In the genomic region with DNA sequence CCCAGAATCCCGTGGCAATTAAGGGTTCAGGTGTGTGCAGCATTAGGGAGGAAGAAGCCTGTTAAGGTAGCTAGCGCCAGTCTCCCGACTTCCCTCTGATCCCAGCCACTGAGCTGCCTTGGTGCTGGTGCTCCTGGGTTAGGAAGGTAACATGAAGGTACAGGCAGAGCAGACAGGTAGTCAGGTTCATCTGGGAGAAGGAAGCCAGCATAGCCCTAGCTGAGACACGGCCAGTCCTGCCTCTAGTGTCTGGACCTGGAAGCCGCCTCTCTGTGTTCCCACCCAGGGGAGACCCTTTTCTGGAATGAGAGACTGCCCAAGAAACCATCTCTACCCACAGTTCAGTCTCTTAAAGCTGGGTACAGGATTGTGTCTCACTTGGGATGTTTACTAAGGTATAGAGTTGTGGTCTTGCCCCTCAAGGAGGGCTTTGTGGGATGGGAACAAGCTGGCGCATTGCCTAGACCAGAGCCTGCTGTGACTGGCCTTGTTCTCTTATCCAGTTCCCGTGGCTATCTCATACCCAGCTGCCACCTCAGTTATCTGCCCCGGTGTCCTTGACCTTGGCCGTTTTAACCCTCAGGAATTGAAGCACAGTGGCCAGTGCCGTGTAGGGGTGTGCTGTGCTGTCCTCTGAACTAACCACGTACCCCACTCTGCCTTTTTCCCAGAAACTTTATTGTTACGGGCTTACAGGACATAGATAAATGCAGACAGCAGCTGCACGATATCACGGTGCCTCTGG, we compare ENCODE assay signal across 8 mouse cellular contexts. TPM values are rescaled to one million over a fixed set of nuclear protein-coding genes. Genes with fewer than 3 reads are reported as not detected.
DNase-seq lines count a peak whose midpoint lies in the region; ATAC-seq and TF ChIP-seq lines count a peak whose summit lies in the region.

No protein-coding gene starts in this region.

- peak overlapping the region; percentile 76 for H3K9ac ChIP-seq in MEL (ENCODE audit: control insufficient read depth, low read depth, low read length, poor library complexity, severe bottlenecking)
- peak overlapping the region; percentile 83; the same call in 1 of the 2 replicates for H3K9ac ChIP-seq in midbrain, embryonic 11.5 days (ENCODE audit: low read length)

- TF ChIP-seq EP300 in MEL (IDR thresholded peaks at IDR 0.05; ENCODE audit: low read depth in 1 of 2, low read length in 2 of 2) = no peak

- intact Hi-C loops in heart, postnatal 14 days (cut with DNase I) = no loop called here

- H3K9me3 ChIP-seq in MEL (replicated peaks; ENCODE audit: insufficient read depth, low read length) = no peaks in the 10 kb centered on the region
- no peaks in the 10 kb centered on the region for H3K9me3 ChIP-seq in hindbrain, embryonic 10.5 days
- no peaks in the 10 kb centered on the region for H3K9me3 ChIP-seq in midbrain, embryonic 11.5 days (ENCODE audit: control insufficient read depth, low read length)

- peaks cover 0 to 13% of the 10 kb centered on the region in 2 experiments; a peak in 2 of 4 replicates for H3K4me1 ChIP-seq in MEL (ENCODE audit: control insufficient read depth in 1 of 2, insufficient read depth in 2 of 2, low read length in 2 of 2)
- peaks cover 19% of the 10 kb centered on the region for H3K4me1 ChIP-seq in hindbrain, embryonic 10.5 days (replicated peaks)
- H3K4me1 ChIP-seq in midbrain, embryonic 11.5 days (ENCODE audit: control insufficient read depth, insufficient read depth, low read length) = peaks cover 8% of the 10 kb centered on the region

- no peak overlapping the region for H3K27ac ChIP-seq in MEL (ENCODE audit: control insufficient read depth, low read depth, low read length)
- no peak overlapping the region for H3K27ac ChIP-seq in hindbrain, embryonic 10.5 days
- H3K27ac ChIP-seq in midbrain, embryonic 11.5 days (ENCODE audit: low read depth, low read length) = no peak overlapping the region

- ATAC-seq in midbrain, embryonic 11.5 days (ENCODE audit: low FRiP score) = no peak

- TF ChIP-seq POLR2A in MEL (IDR thresholded peaks at IDR 0.05; ENCODE audit: control insufficient read depth in 1 of 2, insufficient read depth in 1 of 2, low read depth in 1 of 2, low read length in 2 of 2, poor library complexity in 1 of 2) = no peak

- no peak for TF ChIP-seq CTCF in MEL (IDR thresholded peaks at IDR 0.05 in 2 of 3, conservative IDR thresholded peaks at IDR 0.05 in 1 of 3; ENCODE audit: control insufficient read depth in 1 of 3, insufficient read depth in 1 of 3, low read depth in 2 of 3, low read length in 3 of 3, poor library complexity in 1 of 3, severe bottlenecking in 1 of 3)

- peak overlapping the region; percentile 82 to 91 for H3K4me3 ChIP-seq in MEL (ENCODE audit: control insufficient read depth in 1 of 2, insufficient read depth in 1 of 2, low read depth in 2 of 2, low read length in 2 of 2)
- peak overlapping the region; percentile 96 for H3K4me3 ChIP-seq in hindbrain, embryonic 10.5 days
- peak overlapping the region; percentile 93; the same call in 1 of the 2 replicates for H3K4me3 ChIP-seq in midbrain, embryonic 11.5 days (ENCODE audit: low read depth, low read length)

- H3K27me3 ChIP-seq in MEL (ENCODE audit: control insufficient read depth in 1 of 2, insufficient read depth in 2 of 2, low read length in 2 of 2) = no peaks in the 10 kb centered on the region
- H3K27me3 ChIP-seq in hindbrain, embryonic 10.5 days (ENCODE audit: insufficient read depth, poor library complexity, severe bottlenecking) = no peaks in the 10 kb centered on the region
- no peaks in the 10 kb centered on the region; the same call in 1 of the 2 replicates for H3K27me3 ChIP-seq in midbrain, embryonic 11.5 days (ENCODE audit: control insufficient read depth, insufficient read depth, low read length)

- TF ChIP-seq RAD21 in MEL (IDR thresholded peaks at IDR 0.05; ENCODE audit: low read depth, low read length) = no peak

- H3K36me3 ChIP-seq in MEL (ENCODE audit: control insufficient read depth in 1 of 2, insufficient read depth in 2 of 2, low read length in 2 of 2) = peaks cover 3 to 9% of the 10 kb centered on the region in 2 experiments; a peak in 2 of 4 replicates
- peaks cover 49% of the 10 kb centered on the region for H3K36me3 ChIP-seq in hindbrain, embryonic 10.5 days
- H3K36me3 ChIP-seq in midbrain, embryonic 11.5 days (ENCODE audit: control insufficient read depth, insufficient read depth, low read length) = peaks cover 24% of the 10 kb centered on the region

- peak; percentile 87 for DNase-seq in heart, adult 11 months
- no peak for DNase-seq in heart, postnatal 14 days
- DNase-seq in MEL (ENCODE audit: low read depth, low spot score) = peak; percentile 21
- no peak for DNase-seq in hindbrain, embryonic 10.5 days (ENCODE audit: low spot score)
- no peak for DNase-seq in midbrain, embryonic 11.5 days (ENCODE audit: low spot score, missing footprints)
- no peak for DNase-seq in retina, embryonic 14.5 days (ENCODE audit: low spot score)
- DNase-seq in layer of hippocampus, postnatal 36 days = no peak
- no peak for DNase-seq in layer of hippocampus, postnatal 14 days (ENCODE audit: low spot score in 2 of 2)

- WGBS in hindbrain, embryonic 10.5 days = 90% methylated on average over 14 of the region's 14 CpGs
- WGBS in midbrain, embryonic 11.5 days = 91% methylated on average over 14 of the region's 14 CpGs

- peak overlapping the region; percentile 99 for H3K4me2 ChIP-seq in midbrain, embryonic 11.5 days

- H3K79me2 ChIP-seq in MEL (ENCODE audit: control insufficient read depth, insufficient read depth, low read length, poor library complexity) = peaks cover 18% of the 10 kb centered on the region

TF ChIP-seq in MEL, 35 proteins besides CTCF, POLR2A, EP300 and RAD21:
- TF ChIP-seq RCOR1 (IDR thresholded peaks at IDR 0.05; ENCODE audit: low read depth, low read length) = no peak
- TF ChIP-seq MAFK (IDR thresholded peaks at IDR 0.05; ENCODE audit: borderline replicate concordance, low read depth, low read length) = no peak
- TF ChIP-seq ZKSCAN1 (IDR thresholded peaks at IDR 0.05; ENCODE audit: low read depth, low read length) = no peak
- no peak for TF ChIP-seq E2F4 (IDR thresholded peaks at IDR 0.05; ENCODE audit: borderline replicate concordance, low read depth, low read length)
- TF ChIP-seq ZC3H11A (IDR thresholded peaks at IDR 0.05; ENCODE audit: low read depth, low read length) = no peak
- TF ChIP-seq TBP (IDR thresholded peaks at IDR 0.05; ENCODE audit: low read depth, low read length) = no peak
- no peak for TF ChIP-seq MYC (IDR thresholded peaks at IDR 0.05; ENCODE audit: low read depth, low read length)
- TF ChIP-seq POLR2AphosphoS5 (IDR thresholded peaks at IDR 0.05; ENCODE audit: borderline replicate concordance, low read depth, low read length) = no peak
- TF ChIP-seq GABPA (IDR thresholded peaks at IDR 0.05; ENCODE audit: low read depth, low read length) = no peak
- no peak for TF ChIP-seq GATA1 (IDR thresholded peaks at IDR 0.05; ENCODE audit: low read depth, low read length)
- no peak for TF ChIP-seq POLR2AphosphoS2 (IDR thresholded peaks at IDR 0.05; ENCODE audit: low read length)
- no peak for TF ChIP-seq ELF1 (IDR thresholded peaks at IDR 0.05; ENCODE audit: low read depth, low read length)

RNA-seq across cellular contexts. Expression of gene Med10, which starts 8.9 kb away (rescaled TPM):
- total RNA-seq in heart, postnatal 14 days (2021) = 10 to 100 TPM; 25.2 to 31.3 TPM
- 117 and 119 TPM in 2 replicates for total RNA-seq in MEL (2012; rRNA removed)
- polyA plus RNA-seq in MEL (2012; ENCODE audit: insufficient read depth in 1 of 2, insufficient read length in 2 of 2, low read depth in 1 of 2, low replicate concordance in 2 of 2, missing spikeins in 1 of 2) = 100 to 1,000 TPM in 1 of 2 experiments, not detected in 1; 151 TPM
- 202 and 229 TPM in 2 replicates for polyA plus RNA-seq in hindbrain, embryonic 10.5 days (2016; fragmentation: Nextera tagmentation; extraction: Ambion mirVana)
- polyA plus RNA-seq in midbrain, embryonic 11.5 days (2014; fragmentation: Nextera tagmentation; extraction: Ambion mirVana) = 217 and 228 TPM in 2 replicates
- total RNA-seq in layer of hippocampus, postnatal 36 days (2021) = 10 to 100 TPM; 60.2 to 63.5 TPM
- 10 to 100 TPM; 71.2 to 73.4 TPM for total RNA-seq in layer of hippocampus, postnatal 14 days (2021)

Comparison
In these comparisons a context has a peak if more than half of its experiments do, and no peak if none do; other contexts are left out.
1. DNase-seq: peak in heart, adult 11 months (single experiment) and MEL (single experiment); none in heart, postnatal 14 days (0 of 2), hindbrain, embryonic 10.5 days (single experiment), midbrain, embryonic 11.5 days (single experiment), retina, embryonic 14.5 days (single experiment), layer of hippocampus, postnatal 36 days (0 of 2) and layer of hippocampus, postnatal 14 days (0 of 2).
2. Peak in every context shown above with its lines, with median percentiles within 50 percentile points of each other: H3K4me3 ChIP-seq.